Mouse (Mus musculus) frontal cortex, postnatal 14 days (tissue): Measurements from ENCODE around the gene Cdk17.

Experiments
- DNase-seq, 2 experiments: peaks; one replicate each; pipeline ENCODE4 v3.0.0; 2022; ENCODE audit warnings: low spot score in 2 of 2

Cdk17 gene

GRCm38 (mm10) chr10:93160807-93161510 lies at the start of gene Cdk17:
Gene Cdk17 (plus strand): TSS chr10:93160875.
- peak; percentile 51 to 63 for DNase-seq

- DNase-seq, result no peak
Observed at GRCm38 (mm10) chr10:93111412-93111811, 49.3 kb upstream of the Cdk17 start.

DNA sequence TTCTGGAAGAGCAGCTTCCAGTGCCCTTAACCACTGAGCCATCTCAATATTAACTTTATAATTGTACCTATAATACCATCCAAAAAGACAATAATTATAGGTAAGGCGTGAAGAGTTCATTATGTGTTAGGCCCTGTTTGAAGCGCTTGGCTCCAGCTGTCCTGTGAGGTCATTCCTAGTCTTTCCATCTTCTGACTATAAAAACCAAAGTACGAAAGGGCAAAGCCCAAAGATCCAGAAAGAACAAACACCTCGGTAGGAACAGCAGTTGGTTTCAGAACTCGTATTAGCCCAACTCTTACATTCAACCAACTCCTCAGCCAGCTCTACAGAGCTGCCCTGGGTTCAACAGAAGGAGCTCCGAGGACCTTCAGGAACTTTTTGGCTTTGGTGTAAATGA lies 48.7 kb upstream of the Cdk17 start:
- DNase-seq, result no peak

DNA sequence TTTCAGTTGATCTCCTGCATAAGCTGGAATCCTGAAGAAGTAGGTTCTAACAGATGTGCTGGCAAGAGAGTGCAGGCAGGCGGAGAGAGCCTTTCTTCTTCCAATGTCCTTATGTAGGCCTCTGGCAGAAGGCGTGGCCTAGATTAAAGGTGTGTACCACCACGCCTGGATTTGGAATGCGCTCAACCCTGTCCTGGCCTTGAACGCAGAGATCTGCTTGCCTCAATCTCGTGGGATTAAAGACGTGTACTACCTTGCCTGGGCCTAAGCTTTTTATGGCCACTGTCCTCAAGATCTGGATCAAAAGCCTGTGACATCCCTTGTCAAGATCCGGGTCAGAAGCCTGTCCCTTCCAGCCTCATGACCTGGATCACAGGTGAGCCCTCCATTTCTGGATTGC lies 46.7 kb upstream of the Cdk17 start:
- DNase-seq, result no peak

- no peak for DNase-seq
Observed at GRCm38 (mm10) chr10:93114782-93115181, 45.9 kb upstream of the Cdk17 start.

DNA sequence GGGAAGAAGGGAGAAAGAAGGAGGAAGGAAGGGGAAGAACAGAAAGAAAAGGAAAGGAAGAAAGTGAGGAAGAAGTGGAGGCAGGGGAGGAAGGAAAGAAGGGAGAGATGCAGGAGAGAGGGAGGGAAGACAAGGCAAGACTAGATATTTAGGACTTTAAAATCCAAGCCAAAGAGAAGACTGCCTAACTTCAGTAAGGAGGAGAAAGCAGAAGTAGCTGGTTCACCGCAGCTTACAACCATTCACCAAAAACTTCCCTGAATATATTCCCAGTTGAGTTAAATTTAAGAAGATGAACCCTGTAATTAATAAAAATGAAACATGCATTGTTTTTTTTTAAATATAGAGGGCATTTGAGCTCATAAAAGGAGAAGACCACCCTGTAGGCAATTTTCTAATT lies 44.9 kb upstream of the Cdk17 start:
- DNase-seq, result no peak

DNA sequence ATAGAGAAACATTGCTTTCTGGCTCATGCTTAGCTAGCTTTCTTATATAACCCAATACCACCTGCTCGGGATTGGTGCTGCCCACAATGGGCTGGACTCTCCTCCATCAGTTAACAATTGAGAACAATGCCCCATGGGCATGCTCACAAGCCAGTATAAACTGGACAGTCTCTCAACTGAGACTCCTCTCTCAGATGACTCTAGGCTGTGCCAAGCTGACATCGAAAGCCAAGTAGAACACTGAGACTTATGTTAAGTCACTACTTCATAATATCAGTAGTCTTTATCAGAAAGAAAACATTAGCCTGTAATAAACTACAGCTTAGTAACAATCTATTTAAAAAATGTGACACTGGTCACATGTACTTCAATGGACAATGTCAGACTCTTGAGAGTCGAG lies 44.0 kb upstream of the Cdk17 start:
- no peak for DNase-seq

DNA sequence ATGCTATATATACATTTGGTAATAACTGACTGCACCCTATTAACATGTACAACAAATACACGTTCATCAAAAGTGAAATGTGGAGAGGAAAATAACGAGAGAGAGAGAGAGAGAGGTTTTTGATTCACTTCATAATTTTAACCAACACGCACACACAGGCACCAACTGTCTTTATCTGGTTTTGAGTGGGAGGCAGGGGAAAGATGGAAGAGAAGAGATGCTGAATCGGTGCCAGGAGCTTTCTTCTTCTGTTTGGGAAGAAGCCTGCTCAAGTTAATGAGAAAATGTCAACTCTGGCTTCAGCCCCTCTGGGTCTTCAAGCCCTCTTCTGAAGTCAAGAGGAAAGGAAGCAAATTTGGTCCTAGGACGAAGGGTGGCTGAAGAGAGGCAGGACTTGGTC lies 40.9 kb upstream of the Cdk17 start:
- peak in 1 of 2 experiments; percentile 23 for DNase-seq

GRCm38 (mm10) chr10:93121262-93121860 lies 39.3 kb upstream of the Cdk17 start:
- no peak for DNase-seq

DNA sequence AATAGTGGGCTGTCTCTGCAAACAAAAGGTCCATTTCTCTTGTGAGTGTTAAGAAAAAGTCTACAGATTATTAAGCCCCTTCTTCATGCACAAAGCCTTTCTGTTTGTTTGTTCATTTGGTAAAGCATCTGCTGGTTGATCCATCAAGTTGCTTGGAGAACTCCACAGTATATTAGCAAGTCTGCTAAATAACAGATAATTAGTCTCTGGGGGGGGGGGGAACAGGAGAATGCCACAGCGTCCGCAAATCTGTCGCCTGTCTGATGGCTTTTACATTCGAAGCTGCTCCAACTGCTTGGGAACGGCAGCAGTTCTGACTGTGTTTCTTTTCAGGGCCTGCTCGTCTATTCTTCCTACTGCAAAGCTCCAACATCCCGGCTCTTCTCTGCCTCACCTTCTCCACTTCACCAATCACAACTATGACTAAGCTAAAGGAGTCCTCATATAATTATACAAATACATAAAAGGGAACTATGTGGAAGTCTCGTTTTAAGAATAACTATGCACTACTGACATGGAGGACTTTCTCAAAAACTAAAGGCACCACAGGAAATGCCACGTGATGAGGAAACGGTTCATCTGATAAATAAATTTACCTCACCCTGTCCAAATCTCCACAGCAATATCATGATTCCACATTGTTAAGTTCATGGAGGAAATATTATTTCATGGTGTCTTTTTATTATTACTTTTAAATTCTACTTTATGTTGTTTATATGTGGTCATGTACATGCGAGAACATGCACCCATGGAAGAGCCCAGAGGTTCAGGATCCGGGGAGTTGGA lies 38.1 kb upstream of the Cdk17 start:
- DNase-seq, result no peak

DNA sequence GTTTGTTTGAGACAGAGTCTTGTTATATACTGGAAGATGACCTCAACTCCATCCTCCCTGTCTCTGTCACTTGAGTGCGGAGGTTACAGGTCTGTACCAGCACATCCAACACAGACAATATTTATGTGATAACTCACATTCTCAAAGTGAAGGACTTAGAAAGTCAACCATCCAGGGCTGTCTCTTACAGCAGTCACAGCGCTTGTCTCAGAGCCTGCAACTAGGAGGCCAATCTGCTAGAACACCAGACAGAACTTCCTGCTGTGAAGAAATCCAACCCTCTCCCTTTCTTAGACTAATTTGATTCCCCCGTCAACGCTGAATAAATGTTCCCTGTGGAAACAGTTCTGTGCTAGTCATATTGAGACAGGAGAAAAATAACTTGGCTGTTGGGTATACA lies 37.4 kb upstream of the Cdk17 start:
- DNase-seq, result no peak

DNA sequence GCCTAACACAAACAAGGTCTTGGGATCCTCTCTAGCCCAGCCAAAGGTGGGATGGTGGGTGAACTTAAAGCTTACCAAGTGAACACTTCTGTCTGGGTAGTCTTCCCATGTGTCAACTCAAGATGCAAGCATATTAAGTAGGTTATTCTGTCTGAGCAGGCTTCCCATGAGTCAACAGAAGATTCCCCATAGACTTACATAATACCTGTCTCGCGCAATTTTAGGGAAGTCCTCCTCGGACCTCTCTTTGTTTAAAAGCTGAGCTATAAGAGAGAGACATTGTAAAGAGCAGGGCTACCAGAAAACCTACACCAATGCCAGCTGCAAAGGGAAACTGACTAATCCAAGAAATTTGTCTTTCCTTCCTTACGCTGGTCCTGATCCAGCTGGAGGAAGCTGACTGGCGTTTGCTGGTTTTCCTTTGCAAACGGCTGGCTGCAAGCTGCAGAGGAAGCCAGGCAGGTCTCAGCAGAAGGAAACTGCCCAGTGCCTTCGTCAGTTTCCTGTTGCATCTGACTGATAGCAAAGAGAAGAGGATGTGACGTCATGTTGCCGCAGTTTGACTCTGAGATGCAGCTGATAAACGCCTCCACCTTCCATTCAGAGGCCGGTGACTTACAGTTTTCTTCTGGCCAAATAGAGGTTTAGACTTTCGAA lies 36.6 kb upstream of the Cdk17 start:
- DNase-seq, result no peak

GRCm38 (mm10) chr10:93126025-93126424 lies 34.6 kb upstream of the Cdk17 start:
- DNase-seq, result no peak

DNA sequence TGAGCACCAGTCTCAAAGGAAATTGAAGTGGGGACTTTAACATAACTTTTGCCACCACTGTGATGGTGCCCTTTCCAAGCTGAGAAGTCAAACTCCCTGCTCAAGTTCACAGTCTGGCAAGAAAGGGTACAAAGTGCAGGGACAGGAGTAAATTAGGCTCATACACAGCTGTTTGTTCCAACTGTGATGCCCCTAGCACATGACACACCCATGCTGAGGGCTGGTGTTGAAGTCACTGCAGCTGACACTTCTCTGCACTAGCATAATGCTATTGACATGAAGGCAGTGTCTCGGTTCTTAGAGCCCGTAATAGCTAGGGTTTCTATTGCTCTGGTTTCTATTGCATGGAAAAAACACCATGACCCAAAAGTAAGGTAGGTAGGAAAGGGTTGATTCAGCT lies 32.1 kb upstream of the Cdk17 start:
- DNase-seq, result no peak

DNA sequence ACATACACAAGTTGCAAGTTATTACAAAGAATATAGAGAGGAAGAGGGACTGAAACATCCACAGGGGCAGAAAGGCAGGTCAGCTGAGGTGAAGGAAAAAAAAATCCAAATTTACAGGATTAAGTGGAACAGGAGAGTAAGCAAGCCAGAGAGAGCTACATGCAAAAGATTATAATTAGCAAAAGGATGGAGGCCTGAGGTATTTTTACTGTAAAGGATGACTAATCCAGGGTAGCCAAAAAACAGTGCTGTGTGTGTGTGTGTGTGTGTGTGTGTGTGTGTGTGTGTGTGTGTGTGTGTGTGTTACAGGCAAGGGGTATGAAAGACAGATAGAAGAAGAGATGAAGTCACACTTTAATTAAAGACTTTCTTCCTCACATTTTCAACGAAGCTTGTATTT lies 31.3 kb upstream of the Cdk17 start:
- DNase-seq, result no peak

GRCm38 (mm10) chr10:93129904-93130455 lies 30.7 kb upstream of the Cdk17 start:
- DNase-seq, result no peak

GRCm38 (mm10) chr10:93130456-93130940 lies 30.2 kb upstream of the Cdk17 start:
- no peak for DNase-seq

DNA sequence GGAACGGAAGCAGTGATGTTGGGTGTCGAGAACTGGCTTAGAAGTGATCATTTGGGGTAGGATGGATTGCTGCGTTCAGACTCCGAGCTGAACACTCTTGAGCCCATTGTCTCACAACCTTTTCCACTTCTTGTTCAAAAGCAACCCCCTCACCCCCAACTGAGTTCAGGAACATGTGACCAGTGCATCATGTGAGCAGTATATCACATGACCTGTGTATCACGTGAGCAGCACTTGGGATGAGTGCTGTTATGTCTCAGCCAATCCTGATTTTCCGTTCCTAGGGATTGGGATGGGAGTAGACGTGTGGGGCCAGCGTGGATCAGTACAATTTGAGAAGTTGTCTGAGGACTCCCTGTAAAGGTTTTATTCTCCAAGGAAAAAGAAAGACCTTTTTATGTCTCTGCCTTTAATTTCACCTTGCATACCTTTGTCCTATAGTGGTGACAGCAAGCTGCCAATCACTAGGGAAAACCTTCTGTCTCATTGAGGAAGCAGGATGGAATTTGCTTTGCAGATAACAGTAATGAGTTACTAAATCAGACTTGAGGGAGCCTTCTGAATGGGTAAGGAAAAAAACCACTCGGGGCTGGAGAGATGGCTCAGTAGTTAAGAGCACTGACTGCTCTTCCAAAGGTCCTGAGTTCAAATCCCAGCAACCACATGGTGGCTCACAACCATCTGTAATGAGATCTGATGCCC lies 28.7 kb upstream of the Cdk17 start:
- DNase-seq, result no peak

DNA sequence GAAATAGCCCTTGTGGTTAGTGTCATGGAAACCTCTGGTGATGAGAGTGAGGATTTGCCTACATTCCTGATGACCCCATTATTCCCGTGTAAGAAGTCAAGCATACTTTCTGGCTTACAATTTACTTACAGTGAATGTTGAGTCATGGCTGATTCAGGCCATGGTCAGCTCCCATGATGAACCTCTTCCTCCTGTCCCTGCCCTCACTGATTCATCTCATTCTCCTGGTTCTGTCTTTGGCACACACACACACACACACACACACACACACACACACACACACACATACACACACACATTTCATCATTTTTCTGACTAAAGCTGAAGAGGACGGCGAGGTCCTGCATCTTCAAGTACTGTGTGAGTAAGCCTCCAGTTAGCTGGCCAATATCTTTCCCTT lies 21.9 kb upstream of the Cdk17 start:
- DNase-seq, result no peak

- DNase-seq, result no peak
Observed at GRCm38 (mm10) chr10:93140778-93141177, 19.9 kb upstream of the Cdk17 start.

GRCm38 (mm10) chr10:93142600-93143284 lies 17.9 kb upstream of the Cdk17 start:
- no peak for DNase-seq
